Mouse (Mus musculus) neural tube, embryonic 15.5 days (tissue): ENCODE results near the gene Cemip. TPM values are rescaled to one million over a fixed set of nuclear protein-coding genes. Genes with fewer than 3 reads are reported as not detected.

Experiments
- ATAC-seq: fragments of 200-750 bp; cut with Nextera tagmentation; 2 replicates; pipeline ENCODE4 v1.8.0; 2017; ENCODE audit warnings: mild to moderate bottlenecking, moderate TSS enrichment, moderate library complexity; ENCODE audit not compliant: low FRiP score
- H3K27ac ChIP-seq: fragments of 300-500 bp; sonication (generic); replicated peaks from 2 replicates; pipeline ENCODE4 v1.5.1; 2015; ENCODE audit warnings: mild to moderate bottlenecking, inconsistent platforms
- H3K27me3 ChIP-seq: fragments of 300-500 bp; sonication (generic); replicated peaks from 2 replicates; pipeline ENCODE4 v1.6.1; 2015; ENCODE audit warnings: inconsistent platforms
- H3K36me3 ChIP-seq: fragments of 300-500 bp; sonication (generic); 2 replicates; pipeline ENCODE4 v1.6.1; 2015; ENCODE audit warnings: inconsistent platforms
- H3K4me1 ChIP-seq: fragments of 300-500 bp; sonication (generic); 2 replicates; pipeline ENCODE4 v1.6.1; 2015; ENCODE audit warnings: inconsistent platforms
- H3K4me2 ChIP-seq: fragments of 300-500 bp; sonication (generic); 2 replicates; pipeline ENCODE4 v1.6.1; 2015; ENCODE audit warnings: inconsistent platforms, mild to moderate bottlenecking, moderate library complexity
- H3K4me3 ChIP-seq: fragments of 300-500 bp; sonication (generic); replicated peaks from 2 replicates; pipeline ENCODE4 v1.5.1; 2015; ENCODE audit warnings: mild to moderate bottlenecking, inconsistent platforms
- H3K9ac ChIP-seq: fragments of 300-500 bp; sonication (generic); replicated peaks from 2 replicates; pipeline ENCODE4 v1.6.1; 2015; ENCODE audit warnings: mild to moderate bottlenecking, inconsistent platforms
- H3K9me3 ChIP-seq: fragments of 300-500 bp; sonication (generic); replicated peaks from 2 replicates; pipeline ENCODE4 v1.6.1; 2016; ENCODE audit warnings: inconsistent platforms
- WGBS: fragments of 180-500 bp; shearing (Covaris S2); methylation state at CpG from one replicate; pipeline ENCODE4 v1.1.7; 2015; ENCODE audit warnings: mixed read lengths; 5-methylcytosine and 5-hydroxymethylcytosine counted together
- polyA plus RNA-seq: library from polyadenylated mRNA; unstranded; fragments of >200 nt; fragmentation: Nextera tagmentation; extraction: Ambion mirVana; gene quantifications from 2 replicates; pipeline ENCODE4 v1.2.1, GENCODE M21; 2015

Cemip gene
- polyA plus RNA-seq, 1 experiment from 2014 or later = 0.83 TPM

DNA sequence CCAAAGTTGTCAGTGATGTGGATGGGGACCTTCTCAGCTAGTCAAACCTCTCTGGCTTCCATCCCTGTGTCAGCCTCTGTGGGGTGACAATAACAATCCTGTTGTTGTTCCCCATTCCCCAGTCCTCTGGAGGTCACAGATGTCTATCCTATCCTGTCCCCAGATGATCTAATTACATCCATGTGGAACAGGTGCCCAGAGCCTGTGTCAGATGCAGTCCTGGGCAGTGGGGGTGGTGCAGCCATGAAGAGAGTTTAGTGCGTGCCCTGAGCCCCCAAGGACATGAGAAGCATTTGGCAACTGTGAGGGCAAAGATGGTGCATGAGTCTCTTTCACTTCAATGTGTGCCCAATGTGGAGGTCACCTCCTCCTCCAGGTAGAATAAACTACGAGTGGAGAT is 100.6 kb downstream of the Cemip start:
- H3K4me2 ChIP-seq = no peak overlapping the region
- no peaks in the 10 kb centered on the region for H3K9me3 ChIP-seq
- 75% methylated on average over 2 of the region's 2 CpGs for WGBS
- H3K27ac ChIP-seq = no peak overlapping the region
- H3K36me3 ChIP-seq = no peaks in the 10 kb centered on the region
- H3K4me3 ChIP-seq = no peak overlapping the region
- no peaks in the 10 kb centered on the region for H3K27me3 ChIP-seq
- no peak for ATAC-seq
- H3K9ac ChIP-seq = no peak overlapping the region
- no peaks in the 10 kb centered on the region for H3K4me1 ChIP-seq

DNA sequence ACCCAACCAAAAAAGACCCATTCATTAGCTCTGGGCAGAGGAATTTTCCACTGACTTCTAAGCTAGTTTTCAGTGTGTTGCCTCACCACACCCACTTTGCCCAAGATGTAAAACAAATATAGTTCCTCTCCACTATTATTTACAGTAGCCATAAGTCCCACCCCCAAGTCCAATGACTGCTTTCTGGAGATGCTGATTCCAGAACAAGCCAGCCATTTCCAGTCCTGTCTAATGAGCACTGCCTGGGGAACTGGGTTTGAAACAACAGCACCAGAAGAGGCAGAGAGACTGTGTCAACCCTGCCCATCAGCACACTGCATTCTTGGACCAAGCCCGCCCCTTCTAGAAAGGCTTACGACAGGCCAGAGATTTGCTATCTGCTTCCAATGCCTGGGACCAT is 103.7 kb downstream of the Cemip start:
- H3K36me3 ChIP-seq = no peaks in the 10 kb centered on the region
- ATAC-seq = no peak
- no peak overlapping the region for H3K9ac ChIP-seq
- no peaks in the 10 kb centered on the region for H3K27me3 ChIP-seq
- WGBS = 83% methylated on average over 2 of the region's 2 CpGs
- H3K4me1 ChIP-seq = no peaks in the 10 kb centered on the region
- no peaks in the 10 kb centered on the region for H3K9me3 ChIP-seq
- no peak overlapping the region for H3K4me2 ChIP-seq
- no peak overlapping the region for H3K27ac ChIP-seq
- no peak overlapping the region for H3K4me3 ChIP-seq

DNA sequence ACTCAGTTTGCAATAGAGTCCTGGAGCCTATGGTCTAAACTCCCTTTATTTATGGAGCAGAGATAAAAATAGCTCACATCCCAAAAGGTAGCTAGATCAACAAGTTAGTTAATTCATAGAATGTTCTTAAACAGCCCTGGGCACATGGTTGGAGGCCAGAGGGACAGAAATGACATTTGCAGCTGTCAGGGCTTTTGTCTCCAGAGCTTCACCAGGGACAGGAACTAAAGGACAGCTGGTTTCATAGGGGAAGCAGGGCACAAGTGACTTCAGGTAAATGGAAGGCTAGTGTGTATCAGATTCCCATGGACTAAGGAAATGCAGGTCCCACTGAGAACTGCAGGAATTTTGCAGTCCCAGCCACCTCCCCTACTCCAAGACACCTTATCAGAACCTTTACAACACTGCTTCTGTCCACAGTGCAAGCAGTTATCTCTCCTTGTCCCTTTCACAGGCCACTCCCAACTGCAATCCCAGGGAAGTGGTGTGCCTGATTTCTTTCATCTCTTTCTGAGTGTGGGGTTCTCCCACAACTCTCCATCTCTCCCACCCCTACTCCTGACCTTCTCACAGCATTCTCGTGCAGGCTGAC is 107.3 kb downstream of the Cemip start:
- Histone ChIP-seq H3K4me2 (no peak overlapping the region), H3K27ac (no peak overlapping the region), H3K9ac (no peak overlapping the region), H3K36me3 (no peaks in the 10 kb centered on the region), H3K9me3 (no peaks in the 10 kb centered on the region), H3K27me3 (no peaks in the 10 kb centered on the region), H3K4me1 (no peaks in the 10 kb centered on the region), H3K4me3 (no peak overlapping the region)
- ATAC-seq = no peak
- 57% methylated on average over 1 of the region's 1 CpGs for WGBS

DNA sequence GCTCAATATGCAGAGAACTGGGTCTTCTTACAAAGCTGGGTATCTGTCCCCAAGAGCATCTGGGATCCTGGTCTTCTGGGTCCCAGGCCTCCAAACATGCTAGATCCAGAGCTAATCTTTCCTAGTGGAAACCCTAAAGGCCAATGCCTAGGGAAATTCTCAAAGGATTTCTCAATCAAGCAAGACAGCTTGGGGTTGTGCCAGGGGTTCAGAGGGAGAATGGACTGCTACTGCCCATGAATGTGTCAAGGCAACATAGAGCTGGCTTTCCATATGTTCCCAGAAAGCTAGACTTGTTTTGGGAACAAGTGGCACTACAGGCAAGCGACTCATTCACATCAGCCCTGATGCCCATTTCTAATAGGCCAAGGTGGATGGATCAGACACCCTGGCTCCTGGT is 107.9 kb downstream of the Cemip start:
- no peak overlapping the region for H3K4me3 ChIP-seq
- ATAC-seq = no peak
- no peaks in the 10 kb centered on the region for H3K9me3 ChIP-seq
- H3K27me3 ChIP-seq = no peaks in the 10 kb centered on the region
- no peaks in the 10 kb centered on the region for H3K36me3 ChIP-seq
- no peak overlapping the region for H3K9ac ChIP-seq
- no peak overlapping the region for H3K27ac ChIP-seq
- no peak overlapping the region for H3K4me2 ChIP-seq
- H3K4me1 ChIP-seq = no peaks in the 10 kb centered on the region
- WGBS = 97% methylated on average over 1 of the region's 1 CpGs

DNA sequence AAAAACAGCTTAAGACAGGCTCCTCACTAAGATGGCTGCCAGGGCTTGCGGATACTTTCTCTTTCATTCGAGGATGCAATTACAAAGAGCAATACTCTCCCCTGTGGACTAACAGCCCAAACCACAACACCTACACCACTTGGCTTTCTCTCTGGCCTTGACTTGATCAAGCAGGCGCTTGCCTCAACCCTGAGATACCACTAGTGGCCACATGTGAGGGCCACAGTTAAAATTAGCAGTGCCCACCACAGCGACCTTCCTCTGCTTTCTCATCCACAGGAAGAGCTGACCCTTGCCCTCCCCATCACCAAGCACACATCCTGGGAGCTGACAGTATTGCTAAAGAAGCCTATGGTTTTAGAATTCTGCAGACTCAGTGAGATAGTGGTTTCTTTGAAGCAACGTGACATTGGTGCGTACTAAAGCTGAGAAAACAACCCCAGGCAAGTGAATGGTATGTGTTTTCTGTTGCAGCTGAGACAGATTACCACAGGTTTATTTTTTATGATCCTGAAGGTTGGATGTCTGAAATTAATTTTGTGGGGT is 109.8 kb downstream of the Cemip start:
- 88% methylated on average over 6 of the region's 6 CpGs for WGBS
- ATAC-seq = no peak
- Histone ChIP-seq H3K27me3 (no peaks in the 10 kb centered on the region), H3K9me3 (no peaks in the 10 kb centered on the region), H3K4me1 (no peaks in the 10 kb centered on the region), H3K9ac (no peak overlapping the region), H3K4me2 (no peak overlapping the region), H3K4me3 (no peak overlapping the region), H3K27ac (no peak overlapping the region), H3K36me3 (no peaks in the 10 kb centered on the region)

DNA sequence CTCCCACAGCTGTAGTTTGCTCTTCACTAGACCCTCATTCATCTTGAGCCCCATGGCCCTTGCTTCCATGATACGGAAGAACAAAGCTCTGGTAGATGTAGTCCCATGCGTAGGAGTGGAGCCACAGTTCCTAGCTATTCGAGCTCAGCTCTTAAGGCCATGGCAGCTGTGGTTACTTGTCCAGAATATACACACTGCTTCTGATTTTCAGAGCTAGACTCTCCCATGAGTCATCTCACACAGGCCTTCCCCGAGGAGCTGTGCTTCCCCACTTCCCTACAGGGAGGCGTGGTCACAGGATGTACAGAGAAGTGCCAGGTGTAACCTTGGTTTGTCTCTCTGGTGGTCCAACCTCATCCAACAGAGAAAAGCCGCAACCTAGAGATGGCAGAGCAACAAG is 111.0 kb downstream of the Cemip start:
- no peaks in the 10 kb centered on the region for H3K9me3 ChIP-seq
- no peak overlapping the region for H3K9ac ChIP-seq
- H3K4me2 ChIP-seq = no peak overlapping the region
- no peaks in the 10 kb centered on the region for H3K27me3 ChIP-seq
- 90% methylated on average over 6 of the region's 6 CpGs for WGBS
- no peaks in the 10 kb centered on the region for H3K4me1 ChIP-seq
- ATAC-seq = no peak
- no peaks in the 10 kb centered on the region for H3K36me3 ChIP-seq
- H3K4me3 ChIP-seq = no peak overlapping the region
- H3K27ac ChIP-seq = no peak overlapping the region

DNA sequence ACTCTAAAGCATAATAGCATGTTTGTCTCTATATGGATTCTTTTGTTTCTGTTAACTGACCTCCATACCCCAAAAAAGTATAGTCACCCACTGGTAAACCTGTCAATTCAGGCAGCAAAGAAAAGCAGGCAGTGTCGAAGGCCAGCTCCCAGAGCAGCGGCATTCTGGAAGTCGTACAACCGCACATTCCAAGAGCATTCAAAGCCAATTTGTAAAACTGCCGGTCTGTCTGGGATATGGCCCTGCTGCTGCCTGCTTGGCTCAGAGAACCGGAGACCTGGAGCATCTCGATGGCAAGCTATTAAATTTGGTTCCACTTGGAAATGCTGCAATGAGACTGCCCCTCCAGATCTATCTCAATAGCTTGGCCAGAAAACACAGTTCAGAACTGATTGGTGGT is 113.8 kb downstream of the Cemip start:
- no peak overlapping the region for H3K27ac ChIP-seq
- no peak overlapping the region for H3K4me2 ChIP-seq
- H3K27me3 ChIP-seq = no peaks in the 10 kb centered on the region
- 65% methylated on average over 7 of the region's 7 CpGs for WGBS
- ATAC-seq = no peak
- no peaks in the 10 kb centered on the region for H3K4me1 ChIP-seq
- H3K9me3 ChIP-seq = no peaks in the 10 kb centered on the region
- H3K9ac ChIP-seq = no peak overlapping the region
- H3K36me3 ChIP-seq = no peaks in the 10 kb centered on the region
- H3K4me3 ChIP-seq = no peak overlapping the region

DNA sequence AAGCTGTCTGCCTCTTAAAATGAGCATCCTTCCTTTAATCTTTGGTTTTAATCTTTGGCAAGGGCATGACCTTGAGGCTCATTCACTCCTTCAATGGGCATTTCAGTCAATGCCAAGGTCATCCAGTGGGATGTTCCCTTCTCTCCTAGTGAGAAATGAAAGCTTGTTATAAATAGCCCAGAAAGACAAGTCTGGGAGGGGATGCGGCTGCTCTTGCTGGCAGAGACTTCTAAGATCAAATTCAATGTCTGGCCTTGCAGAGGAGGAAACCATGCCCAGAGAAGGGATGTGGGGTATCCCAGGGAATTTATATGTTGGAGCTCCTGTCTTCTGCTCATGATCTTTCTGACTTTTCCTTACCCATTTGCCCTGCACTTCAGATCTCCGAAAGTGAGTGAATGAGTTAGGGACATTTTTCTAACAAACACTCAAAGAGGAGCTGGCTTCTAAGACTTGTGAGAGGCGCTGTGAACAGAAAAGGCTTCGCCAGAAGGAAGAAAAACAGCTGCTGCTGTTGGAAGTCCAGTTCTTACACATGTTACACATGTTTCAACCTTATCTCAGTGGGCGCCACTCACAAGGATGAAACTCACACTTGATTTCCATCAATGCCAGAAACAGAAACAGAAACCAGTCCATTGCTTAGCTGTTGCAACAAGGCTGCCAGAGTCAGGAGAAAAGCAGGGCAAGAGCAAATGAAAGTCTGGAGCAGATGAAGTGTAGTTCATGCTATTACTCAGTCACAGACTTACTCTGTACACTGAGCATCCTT is 120.1 kb downstream of the Cemip start:
- Histone ChIP-seq H3K9ac (no peak overlapping the region), H3K27ac (no peak overlapping the region), H3K36me3 (no peaks in the 10 kb centered on the region), H3K9me3 (no peaks in the 10 kb centered on the region), H3K4me1 (no peaks in the 10 kb centered on the region), H3K4me3 (no peak overlapping the region), H3K4me2 (no peak overlapping the region), H3K27me3 (no peaks in the 10 kb centered on the region)
- no peak for ATAC-seq
- WGBS = 81% methylated on average over 5 of the region's 5 CpGs

DNA sequence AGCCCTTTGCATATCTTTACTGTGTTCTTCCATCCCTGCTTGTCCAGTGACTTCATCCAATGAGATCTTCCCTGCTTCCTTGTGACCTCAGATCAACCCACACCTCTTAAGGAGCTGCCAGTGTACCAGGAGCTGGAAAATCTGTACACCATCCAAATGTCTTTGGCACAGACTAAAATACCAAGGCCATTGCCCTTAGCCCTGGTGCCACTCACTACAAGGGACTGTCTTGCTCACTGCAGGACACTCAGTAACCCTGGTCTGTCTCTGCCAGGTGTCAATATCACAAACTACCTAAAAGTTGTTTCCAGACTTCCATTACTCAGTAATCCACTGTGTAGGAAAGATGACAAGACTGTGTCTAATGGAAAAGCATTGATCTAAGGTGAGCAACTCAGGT is 121.1 kb downstream of the Cemip start:
- Histone ChIP-seq H3K9ac (no peak overlapping the region), H3K4me3 (no peak overlapping the region), H3K36me3 (no peaks in the 10 kb centered on the region), H3K4me1 (no peaks in the 10 kb centered on the region), H3K27me3 (no peaks in the 10 kb centered on the region), H3K9me3 (no peaks in the 10 kb centered on the region), H3K27ac (no peak overlapping the region), H3K4me2 (no peak overlapping the region)
- ATAC-seq = no peak

DNA sequence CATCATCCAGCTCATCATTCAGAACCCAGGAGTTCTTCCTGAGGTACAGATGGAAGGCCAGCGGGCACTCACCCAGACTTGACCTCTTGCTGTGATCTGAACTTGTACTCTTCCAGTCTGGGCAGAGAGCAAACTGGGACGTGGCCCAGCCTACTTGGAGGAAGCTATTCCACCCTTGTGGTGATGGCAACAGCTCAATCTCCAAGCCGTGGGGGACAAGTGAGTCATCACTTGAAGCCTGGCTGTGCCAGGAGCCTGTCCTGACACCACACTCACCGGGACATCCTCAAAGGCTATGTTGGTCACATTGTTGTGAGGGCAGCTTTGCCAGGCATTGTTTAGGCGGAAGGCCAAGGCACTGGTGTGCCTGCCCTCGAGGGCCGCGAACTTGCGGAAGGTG is 133.8 kb downstream of the Cemip start:
- ATAC-seq = no peak
- Histone ChIP-seq H3K4me3 (no peak overlapping the region), H3K9me3 (no peaks in the 10 kb centered on the region), H3K27ac (no peak overlapping the region), H3K9ac (no peak overlapping the region), H3K4me2 (no peak overlapping the region), H3K36me3 (no peaks in the 10 kb centered on the region), H3K27me3 (no peaks in the 10 kb centered on the region), H3K4me1 (no peaks in the 10 kb centered on the region)
- WGBS = 90% methylated on average over 9 of the region's 9 CpGs

DNA sequence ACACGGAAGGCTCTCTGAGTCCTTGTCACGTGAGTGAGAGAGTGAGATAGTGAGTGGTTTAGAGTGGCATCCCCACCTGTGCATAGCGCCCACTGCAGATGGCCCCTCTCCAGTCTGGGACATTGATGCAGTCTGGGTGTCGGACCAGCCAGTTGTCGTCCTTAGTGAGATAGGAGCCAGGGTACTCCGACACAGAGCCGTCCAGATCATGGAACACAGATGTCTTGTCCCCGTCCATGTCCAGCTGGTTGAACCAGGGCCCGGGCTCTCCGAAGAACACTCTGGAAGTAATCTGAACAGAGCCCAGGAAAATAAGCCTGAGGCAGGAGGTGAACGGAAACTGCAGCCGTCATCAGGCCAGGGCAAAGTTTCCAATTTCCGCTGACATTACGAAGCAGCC is 135.0 kb downstream of the Cemip start:
- Histone ChIP-seq H3K27me3 (no peaks in the 10 kb centered on the region), H3K9ac (no peak overlapping the region), H3K9me3 (no peaks in the 10 kb centered on the region), H3K4me2 (no peak overlapping the region), H3K36me3 (no peaks in the 10 kb centered on the region), H3K4me3 (no peak overlapping the region), H3K4me1 (no peaks in the 10 kb centered on the region), H3K27ac (no peak overlapping the region)
- 93% methylated on average over 14 of the region's 14 CpGs for WGBS
- no peak for ATAC-seq

DNA sequence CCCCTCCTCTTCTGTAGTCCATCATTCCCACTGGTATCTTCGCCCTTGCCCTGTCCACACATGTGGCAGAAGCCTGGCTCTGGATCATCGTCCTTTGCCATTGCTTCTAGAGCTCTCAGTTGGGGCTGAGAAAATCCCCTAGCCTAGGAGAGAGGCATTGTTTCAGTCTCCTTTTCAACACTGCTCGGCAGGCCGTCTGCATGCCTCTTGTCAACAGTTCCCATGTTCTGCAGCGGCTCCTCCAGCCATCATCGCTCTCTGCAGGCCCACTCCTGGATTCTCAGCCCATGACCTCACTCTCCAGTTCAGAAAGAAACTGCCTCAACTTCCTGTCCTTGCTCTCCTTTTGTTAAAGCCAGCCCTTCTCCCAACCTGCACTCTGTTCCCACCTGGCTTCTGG is 136.6 kb downstream of the Cemip start:
- Histone ChIP-seq H3K4me2 (no peak overlapping the region), H3K4me1 (no peaks in the 10 kb centered on the region), H3K27ac (no peak overlapping the region), H3K4me3 (no peak overlapping the region), H3K36me3 (no peaks in the 10 kb centered on the region), H3K27me3 (no peaks in the 10 kb centered on the region), H3K9me3 (no peaks in the 10 kb centered on the region), H3K9ac (no peak overlapping the region)
- WGBS = 76% methylated on average over 6 of the region's 6 CpGs
- no peak for ATAC-seq
